Mouse (Mus musculus): ENCODE results near the gene Tut1. TPM values are rescaled to one million over a fixed set of nuclear protein-coding genes. Genes with fewer than 3 reads are reported as not detected.
"Not testable (repeated sequence)": the region's sequence is repeated elsewhere in the genome, so short reads cannot be mapped to it uniquely, and the experiment has no call there.

Gene Tut1
- total RNA-seq, 2 experiments from 2014 or later: 8.3 to 9.6 TPM

- DNase-seq: no peak
Measured at GRCm38 (mm10) chr19:8943047-8943446, 10.6 kb upstream of the Tut1 start.

- DNase-seq: no peak
Measured at GRCm38 (mm10) chr19:8944062-8944461, 9.6 kb upstream of the Tut1 start.

- DNase-seq: peak; percentile 88
Measured at GRCm38 (mm10) chr19:8944750-8945149, 8.9 kb upstream of the Tut1 start.

GRCm38 (mm10) chr19:8945251-8945650 is 8.4 kb upstream of the Tut1 start:
- DNase-seq: no peak

- DNase-seq: no peak
Measured at GRCm38 (mm10) chr19:8946929-8947328, 6.7 kb upstream of the Tut1 start.

- no peak for DNase-seq
Measured at GRCm38 (mm10) chr19:8950190-8950589, 3.5 kb upstream of the Tut1 start.

- no peak for DNase-seq
Measured at GRCm38 (mm10) chr19:8952241-8952640, 1.4 kb upstream of the Tut1 start.

- no peak for DNase-seq
Measured at GRCm38 (mm10) chr19:8954171-8954570, 524 bp downstream of the Tut1 start.

GRCm38 (mm10) chr19:8962256-8962655 is 8.6 kb downstream of the Tut1 start:
- DNase-seq: no peak

GRCm38 (mm10) chr19:8965075-8965474 is 11.4 kb downstream of the Tut1 start:
- no peak for DNase-seq

- peak; percentile 43 for DNase-seq
Measured at GRCm38 (mm10) chr19:8965771-8966170, 12.1 kb downstream of the Tut1 start.

- DNase-seq: no peak
Measured at GRCm38 (mm10) chr19:8966198-8966589, 12.5 kb downstream of the Tut1 start.

GRCm38 (mm10) chr19:8966590-8967372 is 13.1 kb downstream of the Tut1 start, which contains the start of gene Eef1g:
Gene Eef1g, plus strand, starts transcription at chr19:8967041.
- DNase-seq: peak; percentile 98

- no peak for DNase-seq
Measured at GRCm38 (mm10) chr19:8967373-8967743, 13.7 kb downstream of the Tut1 start.

- DNase-seq: no peak
Measured at GRCm38 (mm10) chr19:8967893-8968292, 14.2 kb downstream of the Tut1 start.

- DNase-seq: not testable (repeated sequence)
Measured at GRCm38 (mm10) chr19:8972491-8972890, 18.8 kb downstream of the Tut1 start.

GRCm38 (mm10) chr19:8974638-8975037 is 21.0 kb downstream of the Tut1 start:
- no peak for DNase-seq

GRCm38 (mm10) chr19:8975491-8975890 is 21.8 kb downstream of the Tut1 start:
- no peak for DNase-seq

GRCm38 (mm10) chr19:8976535-8976934 is 22.9 kb downstream of the Tut1 start:
- peak; percentile 66 for DNase-seq

GRCm38 (mm10) chr19:8980771-8981170 is 27.1 kb downstream of the Tut1 start:
- no peak for DNase-seq

- DNase-seq: peak; percentile 57
Measured at GRCm38 (mm10) chr19:8981450-8982168, 28.0 kb downstream of the Tut1 start.

- DNase-seq: no peak
Measured at GRCm38 (mm10) chr19:8982303-8983149, 28.9 kb downstream of the Tut1 start.

- peak; percentile 33 for DNase-seq
Measured at GRCm38 (mm10) chr19:8983150-8983650, 29.6 kb downstream of the Tut1 start.

Data from heart, postnatal 4 days (tissue).